Mouse (Mus musculus) liver, postnatal 0 days (tissue): Measurements from ENCODE around the gene Hist1h2bh. TPM values are rescaled to one million over a fixed set of nuclear protein-coding genes. Genes with fewer than 3 reads are reported as not detected.

Source experiments
- ATAC-seq: fragments of 200-750 bp; cut with Nextera tagmentation; 2 replicates; pipeline ENCODE4 v1.8.0; 2017; ENCODE audit warnings: mild to moderate bottlenecking, moderate library complexity
- DNase-seq: peaks from one replicate; pipeline ENCODE4 v3.0.0-alpha.2; 2016
- H3K27ac ChIP-seq: fragments of 300-500 bp; sonication (generic); 2 replicates; pipeline ENCODE4 v1.5.1; 2014; ENCODE audit warnings: antibody characterized with exemption, moderate library complexity, mild to moderate bottlenecking, low read depth
- H3K27me3 ChIP-seq: fragments of 300-500 bp; sonication (generic); 2 replicates; pipeline ENCODE4 v1.6.1; 2014; ENCODE audit warnings: low read length, control low read depth, mixed read lengths; ENCODE audit not compliant: insufficient read depth
- H3K36me3 ChIP-seq: fragments of 300-500 bp; sonication (generic); replicated peaks from 2 replicates; pipeline ENCODE4 v1.6.1; 2014; ENCODE audit warnings: mild to moderate bottlenecking, control low read depth, low read length, moderate library complexity, mixed read lengths; ENCODE audit not compliant: insufficient read depth
- H3K4me1 ChIP-seq: fragments of 300-500 bp; sonication (generic); 2 replicates; pipeline ENCODE4 v1.6.1; 2014; ENCODE audit warnings: antibody characterized with exemption, mild to moderate bottlenecking, control low read depth; ENCODE audit not compliant: insufficient read depth
- H3K4me2 ChIP-seq: fragments of 300-500 bp; sonication (generic); 2 replicates; pipeline ENCODE4 v1.6.1; 2014; ENCODE audit warnings: low read depth, mild to moderate bottlenecking, low read length, moderate library complexity, mixed read lengths
- H3K4me3 ChIP-seq: fragments of 300-500 bp; sonication (generic); 2 replicates; pipeline ENCODE4 v1.5.1; 2014; ENCODE audit warnings: low read depth, low read length
- H3K9ac ChIP-seq: fragments of 300-500 bp; sonication (generic); replicated peaks from 2 replicates; pipeline ENCODE4 v1.6.1; 2014; ENCODE audit warnings: mild to moderate bottlenecking, moderate library complexity
- H3K9me3 ChIP-seq: fragments of 300-500 bp; sonication (generic); 2 replicates; pipeline ENCODE4 v1.6.1; 2016; ENCODE audit warnings: mild to moderate bottlenecking, control low read depth, low read length, mixed read lengths
- CTCF ChIP-seq: sonication (generic); IDR thresholded peaks from 2 replicates; pipeline ENCODE4 v1.5.1; 2016; ENCODE audit warnings: antibody characterized with exemption, low read depth
- EP300 ChIP-seq: IDR thresholded peaks from 2 replicates; pipeline ENCODE4 v1.6.1; 2016; ENCODE audit warnings: antibody characterized with exemption, low read depth, mild to moderate bottlenecking
- WGBS: fragments of 180-500 bp; shearing (Covaris S2); extraction: QIAGEN DNeasy Blood & Tissue Kit; methylation state at CpG from one replicate; pipeline ENCODE4 v1.1.7; 2014; ENCODE audit not compliant: insufficient replicate concordance; 5-methylcytosine and 5-hydroxymethylcytosine counted together
- polyA plus RNA-seq: library from polyadenylated mRNA; unstranded; fragments of >200 nt; fragmentation: Nextera tagmentation; extraction: Ambion mirVana; gene quantifications from 2 replicates; pipeline ENCODE4 v1.2.1, GENCODE M21; 2015

Gene Hist1h2bh
- polyA plus RNA-seq, 1 experiment from 2014 or later: 0.58 TPM

DNA sequence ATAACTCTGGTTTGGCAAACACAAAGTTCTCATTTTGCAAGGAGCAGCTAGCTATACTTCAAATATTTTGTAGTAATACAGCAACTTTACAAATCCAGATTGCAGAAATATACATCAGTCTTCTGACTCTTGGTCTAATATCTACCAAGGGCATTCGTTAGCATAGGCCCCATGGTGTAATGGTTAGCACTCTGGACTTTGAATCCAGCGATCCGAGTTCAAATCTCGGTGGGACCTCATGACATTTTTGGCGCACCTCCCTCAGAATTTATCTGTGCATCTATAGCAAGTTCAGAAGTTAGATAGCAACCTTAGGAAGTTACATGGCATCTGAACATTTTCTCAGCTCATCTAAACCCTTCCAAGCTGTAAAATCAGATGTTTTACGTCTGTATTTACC is 24.3 kb downstream of the Hist1h2bh start:
- H3K27me3 ChIP-seq: no peaks in the 10 kb centered on the region
- H3K4me3 ChIP-seq: peak overlapping the region; percentile 52
- WGBS: 0% methylated on average over 6 of the region's 6 CpGs
- ATAC-seq: peak; percentile 49
- peak overlapping the region; percentile 73 for H3K4me2 ChIP-seq
- H3K9ac ChIP-seq: no peak overlapping the region
- H3K4me1 ChIP-seq: 0 out of 2 replicates have a peak, but pooled peaks cover 6% of the 10 kb centered on the region
- H3K9me3 ChIP-seq: no peaks in the 10 kb centered on the region
- no peaks in the 10 kb centered on the region for H3K36me3 ChIP-seq
- DNase-seq: peak; percentile 87
- H3K27ac ChIP-seq: peak overlapping the region; percentile 53; the same call in 1 of the 2 replicates
- TF ChIP-seq EP300 (no peak; the same call in 1 of the 2 replicates), CTCF (no peak)

DNA sequence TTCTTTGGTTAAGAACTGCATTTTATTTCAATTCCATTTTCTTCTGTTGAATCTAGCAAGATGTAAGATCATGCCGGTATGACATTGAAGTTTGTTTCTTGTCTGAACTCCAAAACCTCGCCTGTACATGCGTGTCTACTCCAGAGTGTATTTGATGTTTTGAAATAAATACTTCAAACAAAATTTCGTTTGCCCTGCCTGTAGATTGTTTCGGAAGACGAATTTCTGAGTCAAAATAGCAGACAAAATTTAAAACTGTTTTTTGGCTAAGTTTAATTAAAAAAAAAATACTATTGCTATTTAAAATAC is 24.9 kb downstream of the Hist1h2bh start:
- under 1% methylated on average over 6 of the region's 6 CpGs for WGBS
- H3K4me2 ChIP-seq: peak overlapping the region; percentile 73
- ATAC-seq (peak; percentile 2; the same call in 1 of the 2 replicates), DNase-seq (no peak)
- peak overlapping the region; percentile 61 for H3K27ac ChIP-seq
- H3K9ac ChIP-seq: 0 out of 2 replicates have a peak overlapping the region, but pooled peaks have one; percentile 16
- TF ChIP-seq CTCF (no peak), EP300 (no peak)
- no peaks in the 10 kb centered on the region for H3K27me3 ChIP-seq
- H3K9me3 ChIP-seq: no peaks in the 10 kb centered on the region
- peak overlapping the region; percentile 52 for H3K4me3 ChIP-seq
- H3K36me3 ChIP-seq: no peaks in the 10 kb centered on the region
- H3K4me1 ChIP-seq: 0 out of 2 replicates have a peak, but pooled peaks cover 6% of the 10 kb centered on the region

DNA sequence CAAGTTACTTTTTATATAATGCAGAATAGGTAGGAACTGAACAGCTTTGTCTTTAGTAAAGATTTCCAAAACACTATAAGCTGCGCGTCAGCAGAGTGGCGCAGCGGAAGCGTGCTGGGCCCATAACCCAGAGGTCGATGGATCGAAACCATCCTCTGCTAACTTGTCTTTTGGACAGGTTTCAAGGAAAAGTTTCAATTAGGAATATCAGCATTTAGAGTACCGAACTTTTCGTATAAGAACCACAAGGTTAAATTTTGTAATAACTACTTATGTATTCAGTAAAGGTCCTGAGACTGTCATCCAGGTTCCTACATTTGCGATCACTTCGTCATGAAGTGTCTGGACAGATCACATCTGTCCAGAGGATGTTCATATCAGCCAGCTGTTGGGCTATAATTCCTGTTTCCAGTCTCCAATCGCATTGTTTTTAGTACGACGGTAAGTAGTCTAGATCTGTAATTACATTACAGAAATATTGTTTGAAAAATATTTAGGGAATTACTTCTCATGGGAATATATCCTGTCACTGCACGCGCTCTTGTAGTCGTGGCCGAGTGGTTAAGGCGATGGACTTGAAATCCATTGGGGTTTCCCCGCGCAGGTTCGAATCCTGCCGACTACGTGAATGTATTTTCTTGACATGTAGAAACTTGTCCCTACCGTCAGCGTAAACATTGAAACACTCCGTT is 25.4 kb downstream of the Hist1h2bh start:
- H3K27ac ChIP-seq: peak overlapping the region; percentile 65
- WGBS: under 1% methylated on average over 27 of the region's 27 CpGs
- H3K4me1 ChIP-seq: 0 out of 2 replicates have a peak, but pooled peaks cover 6% of the 10 kb centered on the region
- H3K9ac ChIP-seq: peak overlapping the region; percentile 48; the same call in 1 of the 2 replicates
- peak overlapping the region; percentile 73 for H3K4me2 ChIP-seq
- DNase-seq (peak; percentile 90), ATAC-seq (peak; percentile 86)
- no peaks in the 10 kb centered on the region for H3K27me3 ChIP-seq
- no peaks in the 10 kb centered on the region for H3K9me3 ChIP-seq
- H3K4me3 ChIP-seq: peak overlapping the region; percentile 52
- H3K36me3 ChIP-seq: no peaks in the 10 kb centered on the region
- TF ChIP-seq EP300 (peak; percentile 34), CTCF (no peak)

DNA sequence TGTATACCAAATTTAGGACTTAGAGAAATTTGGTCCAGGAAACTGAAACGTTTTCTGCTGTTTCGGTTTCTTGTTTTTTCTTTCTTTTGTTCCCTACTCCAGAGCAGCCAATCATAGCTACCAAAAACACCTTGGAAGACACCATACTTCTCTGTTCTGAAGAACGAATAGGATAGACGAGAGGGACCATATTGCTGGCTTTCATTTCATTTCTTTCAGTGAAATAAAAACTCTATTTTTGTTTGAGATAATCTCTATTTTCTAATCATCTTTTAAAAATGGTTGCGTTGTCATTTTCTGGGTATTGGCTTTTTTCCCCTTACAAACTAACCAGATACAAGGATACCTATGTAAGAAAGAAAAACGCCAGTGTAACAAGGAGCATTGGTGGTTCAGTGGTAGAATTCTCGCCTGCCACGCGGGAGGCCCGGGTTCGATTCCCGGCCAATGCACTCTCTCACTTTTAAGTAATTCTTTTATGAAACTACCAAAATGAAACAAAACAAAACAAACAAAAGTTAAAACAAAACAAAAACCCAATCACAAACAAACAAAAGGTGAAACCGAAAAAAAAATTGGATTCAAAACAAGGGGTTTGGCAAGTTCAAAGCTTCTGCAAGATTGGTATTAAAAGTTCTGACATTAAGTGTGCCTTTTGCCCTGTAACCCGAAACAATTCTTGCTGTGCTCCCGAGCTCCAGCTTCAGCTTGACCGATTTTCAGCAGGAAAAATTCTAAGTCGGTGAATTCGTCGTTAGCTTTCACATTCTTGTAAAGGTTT is 26.2 kb downstream of the Hist1h2bh start:
- peak; percentile 5; the same call in 1 of the 2 replicates for TF ChIP-seq EP300
- TF ChIP-seq CTCF: no peak
- H3K4me3 ChIP-seq: peak overlapping the region; percentile 52
- H3K27ac ChIP-seq: peak overlapping the region; percentile 65
- under 1% methylated on average over 19 of the region's 19 CpGs for WGBS
- ATAC-seq (peak; percentile 60), DNase-seq (peak; percentile 82)
- H3K4me2 ChIP-seq: peak overlapping the region; percentile 73
- H3K27me3 ChIP-seq: no peaks in the 10 kb centered on the region
- 0 out of 2 replicates have a peak, but pooled peaks cover 6% of the 10 kb centered on the region for H3K4me1 ChIP-seq
- no peaks in the 10 kb centered on the region for H3K36me3 ChIP-seq
- H3K9ac ChIP-seq: peak overlapping the region; percentile 48
- no peaks in the 10 kb centered on the region for H3K9me3 ChIP-seq

DNA sequence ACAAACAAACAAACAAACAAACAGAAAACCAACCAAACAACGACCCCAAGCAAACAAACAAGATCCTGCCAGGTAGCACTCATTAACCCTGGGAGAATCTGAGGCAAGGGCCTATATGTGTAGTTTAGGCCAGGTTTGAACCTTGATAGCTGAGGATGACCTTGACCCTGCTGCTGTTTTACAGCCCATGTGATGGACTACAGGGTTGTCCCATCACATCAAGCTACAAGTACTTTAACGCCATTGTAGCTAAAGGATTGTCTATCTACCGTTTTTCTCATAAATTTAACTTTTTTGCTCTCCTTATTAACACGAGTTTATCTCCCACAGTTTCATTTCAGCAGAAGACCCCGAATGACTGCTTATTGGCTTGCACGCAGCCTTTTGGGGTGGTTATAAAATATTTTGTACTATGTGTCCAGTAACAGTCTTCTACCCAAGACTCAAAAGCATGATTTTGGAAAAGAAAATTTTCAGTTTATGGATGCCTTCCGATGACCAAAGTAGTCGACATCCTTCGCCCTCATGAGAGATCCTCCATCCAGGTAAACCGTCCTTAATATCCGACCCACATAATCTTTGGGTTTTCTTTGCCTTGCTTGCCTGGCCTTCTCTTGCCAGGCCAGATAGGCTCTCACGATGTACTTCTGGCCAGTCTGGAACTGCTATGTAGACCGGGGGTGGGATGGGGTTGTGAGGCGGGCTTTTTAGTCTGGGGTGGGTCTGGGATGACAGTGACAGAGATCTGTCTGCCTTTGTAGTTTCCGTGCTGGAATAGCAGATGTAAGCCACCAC is 27.2 kb downstream of the Hist1h2bh start:
- H3K9ac ChIP-seq: no peak overlapping the region
- no peak for ATAC-seq
- H3K4me3 ChIP-seq: no peak overlapping the region
- no peaks in the 10 kb centered on the region for H3K36me3 ChIP-seq
- 57% methylated on average over 15 of the region's 15 CpGs for WGBS
- no peak for DNase-seq
- H3K9me3 ChIP-seq: no peaks in the 10 kb centered on the region
- no peak overlapping the region for H3K27ac ChIP-seq
- 0 out of 2 replicates have a peak, but pooled peaks cover 6% of the 10 kb centered on the region for H3K4me1 ChIP-seq
- H3K27me3 ChIP-seq: no peaks in the 10 kb centered on the region
- TF ChIP-seq EP300: no peak
- TF ChIP-seq CTCF: no peak
- peak overlapping the region; percentile 73 for H3K4me2 ChIP-seq

DNA sequence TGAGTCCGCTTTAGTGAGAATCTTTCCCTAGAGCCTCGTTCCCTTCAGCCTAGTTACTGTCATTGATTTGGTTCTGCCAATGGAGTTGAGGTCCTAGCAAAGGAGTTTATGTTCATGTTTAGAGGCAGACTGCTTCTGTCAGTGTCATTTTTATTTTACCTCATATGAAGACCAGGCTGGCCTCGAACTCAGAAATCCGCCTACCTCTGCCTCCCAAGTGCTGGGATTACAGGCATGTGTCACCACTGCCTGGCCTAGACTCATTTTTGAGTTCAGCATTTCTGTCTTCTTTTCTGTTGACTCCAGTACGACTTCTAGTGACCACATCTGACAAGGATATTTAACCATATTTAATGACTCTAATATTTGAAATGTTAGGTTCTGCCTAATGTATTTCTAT is 27.9 kb downstream of the Hist1h2bh start:
- no peaks in the 10 kb centered on the region for H3K9me3 ChIP-seq
- WGBS: 72% methylated on average over 5 of the region's 5 CpGs
- TF ChIP-seq CTCF: no peak
- no peak for TF ChIP-seq EP300
- H3K4me3 ChIP-seq: no peak overlapping the region
- 0 out of 2 replicates have a peak, but pooled peaks cover 6% of the 10 kb centered on the region for H3K4me1 ChIP-seq
- H3K9ac ChIP-seq: no peak overlapping the region
- no peak overlapping the region for H3K27ac ChIP-seq
- no peaks in the 10 kb centered on the region for H3K27me3 ChIP-seq
- DNase-seq (no peak), ATAC-seq (no peak)
- no peaks in the 10 kb centered on the region for H3K36me3 ChIP-seq
- H3K4me2 ChIP-seq: no peak overlapping the region
